Mouse (Mus musculus): Measurements from ENCODE around the gene Mrpl52. TPM values are rescaled to one million over a fixed set of nuclear protein-coding genes. Genes with fewer than 3 reads are reported as not detected.

Gene Mrpl52
- polyA plus RNA-seq, 1 experiment from 2014 or later: 280 TPM

DNA sequence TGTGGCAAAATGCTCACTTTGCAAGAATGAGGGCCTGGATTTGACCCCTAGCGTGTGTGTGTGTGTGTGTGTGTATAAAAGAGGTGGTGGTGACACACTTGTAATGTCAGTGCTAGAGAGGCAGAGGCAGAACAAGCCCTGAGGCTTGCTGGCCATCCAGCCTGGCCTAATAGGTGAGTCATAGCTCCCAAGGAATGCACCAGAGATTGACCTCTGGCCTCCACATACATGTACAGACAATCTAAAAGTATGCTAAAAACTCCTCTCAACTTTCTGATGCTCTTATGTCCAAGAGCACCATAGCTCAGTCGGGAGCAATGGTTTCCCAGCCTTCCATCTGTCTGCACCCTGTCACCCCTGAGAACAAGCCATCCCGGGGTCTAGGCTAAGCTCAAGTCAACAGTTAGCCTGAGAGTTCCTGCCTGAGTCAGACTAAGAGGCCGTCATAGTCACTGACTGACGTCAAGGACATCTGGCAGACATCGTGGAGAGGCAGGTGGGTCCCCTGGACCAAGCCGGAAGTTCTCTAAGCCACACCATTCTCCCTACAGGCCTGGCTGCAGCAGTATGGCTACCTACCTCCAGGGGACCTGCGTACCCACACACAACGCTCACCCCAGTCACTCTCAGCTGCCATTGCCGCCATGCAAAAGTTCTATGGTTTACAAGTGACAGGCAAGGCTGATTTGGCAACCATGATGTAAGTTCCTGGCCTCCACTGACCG, 8.6 kb downstream of the Mrpl52 start:
- WGBS: 89% methylated on average over 11 of the region's 11 CpGs
- ATAC-seq (ENCODE audit: low read depth): no peak
- 0 out of 2 replicates have a peak, but pooled peaks cover 3% of the 10 kb centered on the region for H3K27me3 ChIP-seq (ENCODE audit: control insufficient read depth, insufficient read depth, low read length)
- H3K9ac ChIP-seq (replicated peaks; ENCODE audit: low read depth, low read length): no peak overlapping the region
- no peak overlapping the region for H3K4me3 ChIP-seq (ENCODE audit: low read depth, low read length)
- no peaks in the 10 kb centered on the region for H3K9me3 ChIP-seq (ENCODE audit: control insufficient read depth, low read length)
- H3K4me2 ChIP-seq (ENCODE audit: low read depth, low read length): no peak overlapping the region
- no peak overlapping the region for H3K27ac ChIP-seq (ENCODE audit: low read depth, low read length)
- H3K36me3 ChIP-seq (ENCODE audit: control insufficient read depth, insufficient read depth, low read length): no peaks in the 10 kb centered on the region
- H3K4me1 ChIP-seq (ENCODE audit: control insufficient read depth, insufficient read depth, low read length): peaks cover 1% of the 10 kb centered on the region; the same call in 1 of the 2 replicates

DNA sequence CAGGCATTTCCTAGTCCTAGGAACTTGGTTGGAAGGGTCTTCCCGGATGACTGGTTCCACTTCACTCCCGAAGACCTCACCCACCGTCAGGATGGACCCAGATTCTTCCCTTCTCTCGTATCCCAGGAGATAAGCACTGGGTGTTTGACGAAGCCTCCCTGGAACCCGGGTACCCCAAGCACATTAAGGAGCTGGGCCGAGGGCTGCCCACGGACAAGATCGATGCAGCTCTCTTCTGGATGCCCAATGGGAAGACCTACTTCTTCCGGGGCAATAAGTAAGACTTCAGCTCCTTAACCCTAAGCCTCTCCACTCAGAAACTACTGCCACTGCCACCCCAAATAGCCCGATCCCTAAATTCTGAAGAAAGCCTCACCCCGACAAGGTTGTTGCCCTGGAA, 12.4 kb downstream of the Mrpl52 start:
- no peak overlapping the region for H3K4me2 ChIP-seq (ENCODE audit: low read depth, low read length)
- no peaks in the 10 kb centered on the region for H3K27me3 ChIP-seq (ENCODE audit: control insufficient read depth, insufficient read depth, low read length)
- H3K9me3 ChIP-seq (ENCODE audit: control insufficient read depth, low read length): no peaks in the 10 kb centered on the region
- no peaks in the 10 kb centered on the region for H3K36me3 ChIP-seq (ENCODE audit: control insufficient read depth, insufficient read depth, low read length)
- no peak overlapping the region for H3K9ac ChIP-seq (replicated peaks; ENCODE audit: low read depth, low read length)
- no peak overlapping the region for H3K4me3 ChIP-seq (ENCODE audit: low read depth, low read length)
- ATAC-seq (ENCODE audit: low read depth): no peak
- WGBS: 86% methylated on average over 12 of the region's 12 CpGs
- H3K27ac ChIP-seq (ENCODE audit: low read depth, low read length): no peak overlapping the region
- no peaks in the 10 kb centered on the region for H3K4me1 ChIP-seq (ENCODE audit: control insufficient read depth, insufficient read depth, low read length)

DNA sequence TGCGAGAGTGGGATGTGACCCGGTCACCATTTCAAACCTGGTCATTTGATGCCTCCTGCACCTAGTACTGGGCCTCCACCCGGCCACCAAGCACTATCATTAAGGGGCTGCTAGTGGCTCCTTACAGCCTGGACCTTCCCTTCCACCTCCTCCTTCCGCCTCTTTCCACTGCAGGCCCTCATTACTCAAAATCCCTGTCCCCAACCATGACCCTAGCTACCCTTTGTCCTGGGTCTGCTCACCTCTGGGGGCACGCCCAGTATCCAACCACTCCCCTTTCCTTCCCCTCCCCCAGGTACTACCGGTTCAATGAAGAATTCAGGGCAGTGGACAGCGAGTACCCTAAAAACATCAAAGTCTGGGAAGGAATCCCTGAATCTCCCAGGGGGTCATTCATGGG, 12.9 kb downstream of the Mrpl52 start:
- WGBS: 66% methylated on average over 7 of the region's 7 CpGs
- no peak overlapping the region for H3K4me3 ChIP-seq (ENCODE audit: low read depth, low read length)
- H3K9ac ChIP-seq (replicated peaks; ENCODE audit: low read depth, low read length): no peak overlapping the region
- H3K4me2 ChIP-seq (ENCODE audit: low read depth, low read length): no peak overlapping the region
- ATAC-seq (ENCODE audit: low read depth): no peak
- no peak overlapping the region for H3K27ac ChIP-seq (ENCODE audit: low read depth, low read length)
- no peaks in the 10 kb centered on the region for H3K36me3 ChIP-seq (ENCODE audit: control insufficient read depth, insufficient read depth, low read length)
- H3K27me3 ChIP-seq (ENCODE audit: control insufficient read depth, insufficient read depth, low read length): no peaks in the 10 kb centered on the region
- H3K4me1 ChIP-seq (ENCODE audit: control insufficient read depth, insufficient read depth, low read length): no peaks in the 10 kb centered on the region
- H3K9me3 ChIP-seq (ENCODE audit: control insufficient read depth, low read length): no peaks in the 10 kb centered on the region

- H3K27me3 ChIP-seq (ENCODE audit: control insufficient read depth, insufficient read depth, low read length): no peaks in the 10 kb centered on the region
- H3K36me3 ChIP-seq (ENCODE audit: control insufficient read depth, insufficient read depth, low read length): no peaks in the 10 kb centered on the region
- no peak overlapping the region for H3K27ac ChIP-seq (ENCODE audit: low read depth, low read length)
- H3K9ac ChIP-seq (replicated peaks; ENCODE audit: low read depth, low read length): no peak overlapping the region
- no peak overlapping the region for H3K4me2 ChIP-seq (ENCODE audit: low read depth, low read length)
- no peaks in the 10 kb centered on the region for H3K9me3 ChIP-seq (ENCODE audit: control insufficient read depth, low read length)
- no peak overlapping the region for H3K4me3 ChIP-seq (ENCODE audit: low read depth, low read length)
- H3K4me1 ChIP-seq (ENCODE audit: control insufficient read depth, insufficient read depth, low read length): no peaks in the 10 kb centered on the region
- no peak for ATAC-seq (ENCODE audit: low read depth)
- 94% methylated on average over 14 of the region's 14 CpGs for WGBS
Measured at GRCm38 (mm10) chr14:54440538-54440937, 13.8 kb downstream of the Mrpl52 start.

DNA sequence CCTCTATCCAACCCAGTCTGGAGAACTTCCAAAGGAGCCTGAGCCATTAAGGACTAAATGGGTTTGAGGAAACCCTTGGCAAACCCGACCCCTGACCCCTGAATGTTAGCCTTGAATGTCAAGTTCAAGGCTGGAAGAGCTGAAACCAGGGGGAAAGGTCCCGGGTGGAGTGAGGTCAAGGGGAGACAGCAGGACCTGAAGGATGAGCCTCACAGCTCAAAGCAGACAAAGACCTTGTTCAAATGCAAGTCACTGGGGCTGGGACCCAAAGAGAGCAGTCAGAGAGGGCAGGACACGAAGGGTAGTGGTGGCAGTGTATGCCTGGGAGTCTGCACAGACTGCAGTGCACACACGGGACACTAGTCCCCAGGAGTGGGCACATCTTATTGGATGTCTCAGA, 14.7 kb downstream of the Mrpl52 start:
- H3K27me3 ChIP-seq (ENCODE audit: control insufficient read depth, insufficient read depth, low read length): no peaks in the 10 kb centered on the region
- no peak overlapping the region for H3K9ac ChIP-seq (replicated peaks; ENCODE audit: low read depth, low read length)
- H3K36me3 ChIP-seq (ENCODE audit: control insufficient read depth, insufficient read depth, low read length): no peaks in the 10 kb centered on the region
- ATAC-seq (ENCODE audit: low read depth): no peak
- H3K27ac ChIP-seq (ENCODE audit: low read depth, low read length): no peak overlapping the region
- no peaks in the 10 kb centered on the region for H3K4me1 ChIP-seq (ENCODE audit: control insufficient read depth, insufficient read depth, low read length)
- 79% methylated on average over 4 of the region's 4 CpGs for WGBS
- no peaks in the 10 kb centered on the region for H3K9me3 ChIP-seq (ENCODE audit: control insufficient read depth, low read length)
- no peak overlapping the region for H3K4me2 ChIP-seq (ENCODE audit: low read depth, low read length)
- no peak overlapping the region for H3K4me3 ChIP-seq (ENCODE audit: low read depth, low read length)

GRCm38 (mm10) chr14:54442548-54442947, 15.8 kb downstream of the Mrpl52 start:
- 89% methylated on average over 3 of the region's 3 CpGs for WGBS
- no peak for ATAC-seq (ENCODE audit: low read depth)

GRCm38 (mm10) chr14:54443196-54443595, 16.5 kb downstream of the Mrpl52 start:
- Histone ChIP-seq H3K4me2 (ENCODE audit: low read depth, low read length) (no peak overlapping the region), H3K9ac (replicated peaks; ENCODE audit: low read depth, low read length) (no peak overlapping the region), H3K4me1 (ENCODE audit: control insufficient read depth, insufficient read depth, low read length) (no peaks in the 10 kb centered on the region), H3K9me3 (ENCODE audit: control insufficient read depth, low read length) (no peaks in the 10 kb centered on the region), H3K27ac (ENCODE audit: low read depth, low read length) (0 out of 2 replicates have a peak overlapping the region, but pooled peaks have one; percentile 49), H3K36me3 (ENCODE audit: control insufficient read depth, insufficient read depth, low read length) (no peaks in the 10 kb centered on the region), H3K27me3 (ENCODE audit: control insufficient read depth, insufficient read depth, low read length) (no peaks in the 10 kb centered on the region), H3K4me3 (ENCODE audit: low read depth, low read length) (no peak overlapping the region)
- 0 out of 2 replicates have a peak, but pooled peaks have one; percentile 26 for ATAC-seq (ENCODE audit: low read depth)
- 20% methylated on average over 3 of the region's 3 CpGs for WGBS

More at GRCm38 (mm10) chr14:54442548-54442947, 15.8 kb downstream of the Mrpl52 start:
- Histone ChIP-seq H3K9ac (replicated peaks; ENCODE audit: low read depth, low read length) (no peak overlapping the region), H3K4me2 (ENCODE audit: low read depth, low read length) (no peak overlapping the region), H3K27ac (ENCODE audit: low read depth, low read length) (no peak overlapping the region), H3K4me3 (ENCODE audit: low read depth, low read length) (no peak overlapping the region), H3K9me3 (ENCODE audit: control insufficient read depth, low read length) (no peaks in the 10 kb centered on the region), H3K27me3 (ENCODE audit: control insufficient read depth, insufficient read depth, low read length) (no peaks in the 10 kb centered on the region), H3K4me1 (ENCODE audit: control insufficient read depth, insufficient read depth, low read length) (no peaks in the 10 kb centered on the region), H3K36me3 (ENCODE audit: control insufficient read depth, insufficient read depth, low read length) (no peaks in the 10 kb centered on the region)

GRCm38 (mm10) chr14:54443712-54444618, 17.3 kb downstream of the Mrpl52 start:
- Histone ChIP-seq H3K4me3 (ENCODE audit: low read depth, low read length) (no peak overlapping the region), H3K9ac (replicated peaks; ENCODE audit: low read depth, low read length) (no peak overlapping the region), H3K4me2 (ENCODE audit: low read depth, low read length) (no peak overlapping the region), H3K36me3 (ENCODE audit: control insufficient read depth, insufficient read depth, low read length) (no peaks in the 10 kb centered on the region), H3K4me1 (ENCODE audit: control insufficient read depth, insufficient read depth, low read length) (no peaks in the 10 kb centered on the region; the same call in 1 of the 2 replicates), H3K9me3 (ENCODE audit: control insufficient read depth, low read length) (no peaks in the 10 kb centered on the region), H3K27me3 (ENCODE audit: control insufficient read depth, insufficient read depth, low read length) (no peaks in the 10 kb centered on the region), H3K27ac (ENCODE audit: low read depth, low read length) (no peak overlapping the region)
- no peak for ATAC-seq (ENCODE audit: low read depth)
- WGBS: 61% methylated on average over 15 of the region's 15 CpGs

- WGBS: 75% methylated on average over 3 of the region's 3 CpGs
- Histone ChIP-seq H3K27ac (ENCODE audit: low read depth, low read length) (no peak overlapping the region), H3K9ac (replicated peaks; ENCODE audit: low read depth, low read length) (no peak overlapping the region), H3K4me2 (ENCODE audit: low read depth, low read length) (no peak overlapping the region), H3K9me3 (ENCODE audit: control insufficient read depth, low read length) (no peaks in the 10 kb centered on the region), H3K27me3 (ENCODE audit: control insufficient read depth, insufficient read depth, low read length) (no peaks in the 10 kb centered on the region), H3K4me1 (ENCODE audit: control insufficient read depth, insufficient read depth, low read length) (no peaks in the 10 kb centered on the region; the same call in 1 of the 2 replicates), H3K36me3 (ENCODE audit: control insufficient read depth, insufficient read depth, low read length) (no peaks in the 10 kb centered on the region), H3K4me3 (ENCODE audit: low read depth, low read length) (no peak overlapping the region)
- ATAC-seq (ENCODE audit: low read depth): no peak
Measured at GRCm38 (mm10) chr14:54445476-54445875, 18.8 kb downstream of the Mrpl52 start.

Data from neural tube, embryonic 14.5 days (tissue).